Mouse (Mus musculus): Measurements from ENCODE around the gene Spint4.

- no peak for TF ChIP-seq CTCF (IDR thresholded peaks at IDR 0.05; ENCODE audit: extremely low read depth, insufficient read depth, insufficient read length, insufficient replicate concordance)
- TF ChIP-seq POLR2A (IDR thresholded peaks at IDR 0.05; ENCODE audit: low read depth, low read length): no peak
Observed at GRCm38 (mm10) chr2:164664851-164665250, 33.5 kb upstream of the Spint4 start.

Measured in spleen, adult 2 months (tissue).